Mouse (Mus musculus) cerebellum, adult 11-12 months (tissue): Measurements from ENCODE around the gene Tspan9.
A peak's percentile ranks its signal among the peaks of the same experiment; 100 is the strongest.

Experiments
- DNase-seq: peaks from one replicate; pipeline ENCODE4 v3.0.0; 2022

Gene Tspan9

GRCm38 (mm10) chr6:128075453-128076003 lies 67.9 kb downstream of the Tspan9 start:
- DNase-seq, result peak; percentile 59

GRCm38 (mm10) chr6:128070921-128071558 lies 72.4 kb downstream of the Tspan9 start:
- peak; percentile 85 for DNase-seq

GRCm38 (mm10) chr6:128070072-128070872 lies 73.1 kb downstream of the Tspan9 start:
- DNase-seq, result peak; percentile 75

- no peak for DNase-seq
Measured at GRCm38 (mm10) chr6:128068144-128068543, 75.2 kb downstream of the Tspan9 start.

- peak; percentile 82 for DNase-seq
Measured at GRCm38 (mm10) chr6:128065982-128066381, 77.4 kb downstream of the Tspan9 start.

GRCm38 (mm10) chr6:128063501-128063900 lies 79.9 kb downstream of the Tspan9 start:
- DNase-seq, result peak; percentile 69

- peak; percentile 71 for DNase-seq
Measured at GRCm38 (mm10) chr6:128062784-128063183, 80.6 kb downstream of the Tspan9 start.

GRCm38 (mm10) chr6:128062216-128062615 lies 81.2 kb downstream of the Tspan9 start:
- DNase-seq, result peak; percentile 94

- DNase-seq, result peak; percentile 54
Measured at GRCm38 (mm10) chr6:128061342-128061741, 82.1 kb downstream of the Tspan9 start.

GRCm38 (mm10) chr6:128058570-128058969 lies 84.8 kb downstream of the Tspan9 start:
- peak; percentile 81 for DNase-seq

GRCm38 (mm10) chr6:128058157-128058556 lies 85.2 kb downstream of the Tspan9 start:
- no peak for DNase-seq

- DNase-seq, result no peak
Measured at GRCm38 (mm10) chr6:128053000-128053732, 90.2 kb downstream of the Tspan9 start.

- DNase-seq, result peak; percentile 77
Measured at GRCm38 (mm10) chr6:128047671-128048070, 95.7 kb downstream of the Tspan9 start.

GRCm38 (mm10) chr6:128047239-128047638 lies 96.2 kb downstream of the Tspan9 start:
- no peak for DNase-seq

GRCm38 (mm10) chr6:128046799-128047198 lies 96.6 kb downstream of the Tspan9 start:
- no peak for DNase-seq

GRCm38 (mm10) chr6:128044691-128045090 lies 98.7 kb downstream of the Tspan9 start:
- DNase-seq, result no peak

GRCm38 (mm10) chr6:128043486-128043885 lies 99.9 kb downstream of the Tspan9 start:
- DNase-seq, result no peak

- no peak for DNase-seq
Measured at GRCm38 (mm10) chr6:128041836-128042235, 101.6 kb downstream of the Tspan9 start.

GRCm38 (mm10) chr6:128039077-128039766 lies 104.2 kb downstream of the Tspan9 start:
- no peak for DNase-seq

GRCm38 (mm10) chr6:128038568-128038967 lies 104.8 kb downstream of the Tspan9 start:
- DNase-seq, result no peak

- DNase-seq, result peak; percentile 67
Measured at GRCm38 (mm10) chr6:128036597-128036996, 106.8 kb downstream of the Tspan9 start.

GRCm38 (mm10) chr6:128035930-128036309 lies 107.5 kb downstream of the Tspan9 start:
- peak; percentile 73 for DNase-seq
